Mouse (Mus musculus): ENCODE measurements at regions not wholly inside any gene's neighbourhood (a gene's known extent, or its start where the extent isn't known, plus 50 kb on each side); places are given as distances from the start of the nearest gene placed in this dataset.

DNA sequence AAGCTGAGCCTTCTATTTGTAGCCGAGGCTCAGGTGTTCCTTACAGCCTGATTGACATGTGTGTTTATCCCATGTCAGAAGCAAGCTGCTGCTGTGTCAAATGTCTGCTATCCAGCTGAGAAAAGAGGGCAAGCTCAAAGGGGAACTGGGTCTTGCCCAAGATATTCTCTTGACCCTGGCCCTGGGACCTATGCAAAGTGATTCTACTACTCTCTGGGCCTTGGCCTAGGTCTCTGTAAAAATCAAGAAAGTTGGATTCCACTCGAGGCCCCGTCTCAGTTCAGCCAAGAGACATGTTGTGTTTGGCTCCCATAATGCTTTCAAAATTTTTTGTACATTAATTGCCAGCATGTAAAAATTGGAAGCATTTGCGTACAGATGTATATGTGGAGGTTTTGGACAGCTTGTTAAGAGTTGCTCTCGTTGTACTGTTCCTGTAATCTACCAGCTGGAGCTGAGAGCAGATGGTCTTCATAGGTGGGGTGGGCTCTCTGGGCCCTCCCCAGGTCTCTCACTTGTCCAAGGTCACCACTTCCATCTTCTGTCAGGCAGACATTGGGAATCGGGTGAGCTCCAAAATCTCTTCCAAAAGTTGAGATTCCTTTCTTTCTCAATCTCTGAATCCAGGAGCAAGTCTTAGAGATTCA lies 65.7 kb upstream of the Plcl2 start:
- TF ChIP-seq POLR2A (IDR thresholded peaks at IDR 0.05; ENCODE audit: borderline replicate concordance, control insufficient read depth, low read depth, low read length) (no peak), CTCF (IDR thresholded peaks at IDR 0.05; ENCODE audit: control insufficient read depth, insufficient read depth, low read length) (no peak)

All from bone marrow, adult 2 months (tissue).